Mouse (Mus musculus) lung, adult 2 months (tissue): ENCODE results near the gene Adipor2.

Experiments used
- CTCF ChIP-seq: fragments of 200-500 bp; IDR thresholded peaks from 2 replicates; pipeline ENCODE4 v1.5.1; 2011; ENCODE audit warnings: mild to moderate bottlenecking, low read length, control low read depth; ENCODE audit not compliant: insufficient read depth
- POLR2A ChIP-seq: fragments of 200-500 bp; IDR thresholded peaks from 2 replicates; pipeline ENCODE4 v1.6.1; 2011; ENCODE audit warnings: low read depth, mild to moderate bottlenecking, control low read depth, low read length, borderline replicate concordance; ENCODE audit errors: extremely low read depth

GRCm38 (mm10) chr6:119430508-119430907 is 13.0 kb upstream of the Adipor2 start:
- TF ChIP-seq POLR2A, result no peak
- TF ChIP-seq CTCF, result peak; percentile 37; the same call in 1 of the 2 replicates
